Mouse (Mus musculus): ENCODE measurements around the gene Rex1bd.
A peak's percentile ranks its signal among the peaks of the same experiment; 100 is the strongest.
"Not testable (repeated sequence)": the region's sequence is repeated elsewhere in the genome, so short reads cannot be mapped to it uniquely, and the experiment has no call there.

The Rex1bd gene

DNA sequence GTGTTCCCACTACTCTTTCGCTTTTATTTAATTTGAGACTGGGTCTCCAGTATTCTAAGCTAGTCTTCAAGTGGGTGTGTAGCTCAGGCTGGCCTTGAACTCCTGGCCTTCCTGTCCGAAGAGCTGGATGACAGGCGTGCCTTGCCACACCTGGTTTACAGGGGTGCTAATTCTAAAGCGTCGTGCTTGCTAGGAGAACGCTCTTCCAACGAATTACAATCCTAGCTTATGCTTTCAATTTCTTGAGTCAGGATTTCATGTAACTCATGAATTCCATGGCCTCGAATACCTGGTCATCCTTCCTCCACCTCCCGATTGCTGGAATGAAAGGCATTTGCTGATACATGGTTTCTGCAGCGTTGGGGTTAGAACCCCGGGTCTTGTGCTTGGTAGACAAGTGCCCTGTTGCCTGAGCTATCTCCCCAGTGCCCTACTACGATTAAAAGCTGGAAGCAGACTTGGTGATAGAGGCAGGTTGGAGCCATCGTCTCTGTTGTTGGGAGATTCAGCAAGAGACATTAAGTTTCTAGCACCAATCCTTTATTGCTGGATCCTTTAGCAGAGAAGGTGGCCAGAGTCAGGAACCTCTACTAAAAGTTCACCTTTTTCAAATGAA is 21.7 kb upstream of the Rex1bd start:
- no peak for DNase-seq (ENCODE audit: low spot score)

GRCm38 (mm10) chr8:70527512-70528181 is 21.1 kb upstream of the Rex1bd start, which contains the start of the genes Fkbp8 and Kxd1:
Gene Fkbp8, plus strand, starts transcription at chr8:70527724.
Gene Kxd1, minus strand, starts transcription at chr8:70527956.
- peak; percentile 98 for DNase-seq (ENCODE audit: low spot score)

DNA sequence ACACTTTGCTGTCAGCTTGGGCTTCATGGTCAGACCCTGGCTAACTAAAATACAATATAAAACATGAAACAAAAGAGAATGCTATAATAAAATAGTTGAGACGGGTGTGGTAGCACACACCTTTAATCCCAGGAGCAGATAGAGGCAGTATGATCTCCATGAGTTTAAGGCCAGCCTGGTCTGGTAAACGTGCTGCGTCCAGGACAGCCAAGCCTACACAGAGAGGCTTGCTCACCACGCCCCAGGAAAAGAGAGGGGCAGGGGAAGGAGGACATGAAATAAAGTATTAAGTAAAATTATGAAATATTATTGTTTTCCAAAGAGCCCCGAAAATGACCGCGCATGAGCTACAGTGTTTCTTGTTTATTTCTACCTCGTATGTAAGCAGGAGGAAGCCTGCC is 20.6 kb upstream of the Rex1bd start:
- no peak for DNase-seq (ENCODE audit: low spot score)

- DNase-seq (ENCODE audit: low spot score): peak; percentile 96
Measured at GRCm38 (mm10) chr8:70522592-70523403, 16.2 kb upstream of the Rex1bd start.

GRCm38 (mm10) chr8:70519606-70520005 is 13.1 kb upstream of the Rex1bd start:
- DNase-seq (ENCODE audit: low spot score): no peak

DNA sequence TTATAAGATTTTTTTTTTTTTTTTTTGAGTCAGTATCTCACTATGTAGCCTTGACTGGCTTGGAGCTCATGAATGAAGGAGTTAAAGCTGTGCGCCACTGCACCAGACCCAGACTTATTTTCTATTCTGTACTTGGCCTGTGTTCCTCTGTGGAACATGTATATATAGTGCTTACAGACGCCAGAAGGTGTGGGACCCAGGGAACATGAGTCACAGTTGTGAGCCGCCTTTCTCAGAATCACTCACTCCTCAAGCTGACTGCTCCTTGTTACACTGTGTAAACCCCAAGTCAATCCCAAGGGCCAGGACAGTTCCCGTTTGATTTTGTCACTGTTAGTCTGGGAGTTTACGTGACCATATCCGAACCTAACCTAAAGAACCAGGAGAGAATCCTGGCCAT is 12.5 kb upstream of the Rex1bd start:
- DNase-seq (ENCODE audit: low spot score): no peak

GRCm38 (mm10) chr8:70517940-70518643 is 11.5 kb upstream of the Rex1bd start:
- no peak for DNase-seq (ENCODE audit: low spot score)

DNA sequence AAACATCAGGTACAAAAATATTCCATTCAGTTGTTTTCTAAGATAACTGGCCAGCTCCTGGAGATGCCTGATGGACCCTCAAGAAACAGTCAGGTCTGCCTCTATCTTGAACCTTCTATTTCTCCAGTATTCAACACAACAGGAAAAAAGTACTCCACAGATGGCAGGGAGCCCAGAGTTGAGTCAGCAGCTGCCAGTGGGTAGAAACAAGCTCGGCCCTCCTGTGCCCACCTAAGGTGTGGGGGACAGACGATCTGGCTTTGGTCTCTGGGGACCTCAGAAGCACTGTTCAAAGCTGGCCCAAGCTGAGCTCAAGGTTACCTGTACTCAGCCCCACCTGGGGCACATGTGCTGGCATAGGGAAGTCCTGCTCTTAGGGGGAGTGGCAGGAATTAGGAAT is 6.9 kb upstream of the Rex1bd start:
- no peak for DNase-seq (ENCODE audit: low spot score)

DNA sequence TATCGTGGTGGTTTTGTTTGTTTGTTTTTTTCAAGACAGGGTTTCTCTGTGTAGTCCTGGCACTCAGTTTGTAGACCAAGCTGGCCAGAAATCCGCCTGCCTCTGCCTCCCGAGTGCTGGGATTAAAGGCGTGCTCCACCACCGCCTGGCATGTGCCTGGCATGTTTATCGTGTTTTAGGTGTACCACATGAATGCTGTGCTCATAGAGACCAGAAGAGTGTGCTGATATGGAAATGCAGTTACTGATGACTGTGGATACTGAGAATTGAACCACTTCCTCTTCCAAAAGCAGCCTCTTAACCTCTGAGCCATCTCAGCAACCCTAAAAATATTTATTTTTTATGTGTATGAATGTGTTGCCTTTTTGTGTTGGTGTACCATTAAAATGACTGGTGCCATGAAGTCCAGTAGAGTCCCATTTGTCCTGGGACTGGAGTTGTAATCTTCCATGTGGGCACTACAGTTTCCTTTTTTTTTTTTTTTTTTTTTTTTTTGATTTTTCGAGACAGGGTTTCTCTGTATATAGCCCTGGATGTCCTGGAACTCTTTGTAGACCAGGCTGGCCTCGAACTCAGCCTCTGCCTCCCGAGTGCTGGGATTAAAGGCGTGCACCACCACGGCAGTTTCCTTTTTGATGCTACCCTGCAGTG is 5.8 kb upstream of the Rex1bd start:
- DNase-seq (ENCODE audit: low spot score): no peak

DNA sequence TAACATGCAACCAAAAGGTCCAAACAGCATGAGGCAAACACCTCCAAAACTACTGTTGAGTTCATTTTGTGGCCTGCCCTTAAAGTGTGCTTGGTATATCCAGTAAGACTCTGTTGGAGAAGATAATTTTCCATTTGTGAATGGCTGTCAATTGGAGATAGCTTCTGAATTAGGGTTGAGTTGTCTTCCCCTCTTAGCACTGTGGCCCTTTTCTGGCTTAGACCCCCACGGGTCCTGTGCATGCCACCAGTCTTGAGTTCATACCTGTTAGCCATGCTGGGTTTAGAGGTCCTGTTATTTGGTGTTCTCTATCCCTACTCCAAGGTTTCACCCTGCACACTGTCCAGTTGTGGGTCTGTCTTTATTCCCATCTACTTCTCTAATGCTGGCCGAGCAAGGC is 5.2 kb upstream of the Rex1bd start:
- DNase-seq (ENCODE audit: low spot score): no peak

- not testable (repeated sequence) for DNase-seq (ENCODE audit: low spot score)
Measured at GRCm38 (mm10) chr8:70511174-70511573, 4.6 kb upstream of the Rex1bd start.

GRCm38 (mm10) chr8:70510228-70510915 is 3.8 kb upstream of the Rex1bd start, which contains the start of gene Uba52:
Gene Uba52, minus strand, starts transcription at chr8:70510801.
- DNase-seq (ENCODE audit: low spot score): peak; percentile 97

GRCm38 (mm10) chr8:70509281-70509952 is 2.9 kb upstream of the Rex1bd start:
- DNase-seq (ENCODE audit: low spot score): no peak

DNA sequence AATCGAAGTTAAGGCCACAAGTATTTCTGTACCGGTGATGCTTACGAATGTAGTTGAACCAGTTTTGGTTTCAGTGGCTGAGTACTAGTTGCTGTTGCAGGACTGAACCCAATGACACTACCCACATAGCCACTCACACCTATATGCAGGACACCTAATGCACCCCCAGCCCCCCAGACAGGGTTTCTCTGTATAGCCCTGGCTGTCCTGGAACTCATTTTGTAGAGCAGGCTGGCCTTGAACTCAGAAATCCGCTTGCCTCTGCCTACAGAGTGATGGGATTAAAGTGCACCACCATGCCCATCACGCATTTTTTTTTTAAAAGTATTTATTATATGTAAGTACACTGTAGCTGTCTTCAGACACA is 458 bp upstream of the Rex1bd start:
- no peak for DNase-seq (ENCODE audit: low spot score)

DNA sequence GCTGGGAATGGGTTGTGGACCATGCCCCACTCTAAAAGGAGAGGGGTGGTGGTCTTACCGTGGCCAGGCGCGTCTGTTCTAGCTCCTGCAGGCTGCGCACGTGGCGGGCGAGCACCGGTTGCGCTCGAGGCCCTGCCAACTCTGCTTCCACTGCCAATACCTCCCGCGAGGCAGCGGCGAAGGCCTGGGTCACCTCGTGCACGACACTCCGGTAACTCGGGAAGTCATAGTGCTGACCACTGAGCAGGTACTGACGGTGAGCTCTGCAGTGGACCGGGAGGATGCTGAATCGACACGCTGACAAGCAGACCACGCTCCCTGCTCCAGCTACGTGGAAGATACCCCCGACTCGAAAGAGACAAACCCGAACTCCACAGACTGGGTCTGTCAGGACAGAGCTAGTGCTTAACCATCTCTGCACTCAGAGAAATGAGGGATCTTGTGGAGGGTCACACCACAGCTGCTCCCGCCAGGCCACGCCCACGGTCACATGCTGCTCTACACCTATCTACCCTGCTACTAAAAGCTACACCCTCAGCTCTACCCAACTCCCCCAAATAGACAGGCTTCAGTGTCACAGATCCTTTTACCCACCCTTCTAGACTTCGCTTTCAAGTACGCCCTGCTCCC is 739 bp downstream of the Rex1bd start:
- DNase-seq (ENCODE audit: low spot score): no peak

DNA sequence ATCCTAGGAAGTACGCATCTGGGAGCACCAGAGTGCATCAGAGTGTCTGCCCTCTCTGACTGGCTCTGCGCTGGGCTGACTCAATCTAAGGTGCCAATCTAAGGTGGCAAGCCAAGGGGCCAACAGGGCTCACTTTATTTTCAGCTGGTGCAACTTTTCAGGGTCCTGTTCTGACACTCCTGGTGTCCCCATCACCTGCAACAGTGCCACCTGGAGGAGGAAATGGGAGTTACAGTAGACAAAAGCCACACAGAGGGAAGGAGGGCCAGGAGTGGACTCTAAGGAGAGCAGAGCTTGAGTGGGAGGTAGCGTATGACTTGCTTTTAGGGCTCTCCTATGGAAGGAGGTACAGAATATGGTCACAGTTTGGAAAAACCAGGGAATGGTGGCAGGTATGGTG is 1.7 kb downstream of the Rex1bd start:
- DNase-seq (ENCODE audit: low spot score): peak; percentile 51

- DNase-seq (ENCODE audit: low spot score): peak; percentile 67
Measured at GRCm38 (mm10) chr8:70504291-70504716, 2.2 kb downstream of the Rex1bd start.

DNA sequence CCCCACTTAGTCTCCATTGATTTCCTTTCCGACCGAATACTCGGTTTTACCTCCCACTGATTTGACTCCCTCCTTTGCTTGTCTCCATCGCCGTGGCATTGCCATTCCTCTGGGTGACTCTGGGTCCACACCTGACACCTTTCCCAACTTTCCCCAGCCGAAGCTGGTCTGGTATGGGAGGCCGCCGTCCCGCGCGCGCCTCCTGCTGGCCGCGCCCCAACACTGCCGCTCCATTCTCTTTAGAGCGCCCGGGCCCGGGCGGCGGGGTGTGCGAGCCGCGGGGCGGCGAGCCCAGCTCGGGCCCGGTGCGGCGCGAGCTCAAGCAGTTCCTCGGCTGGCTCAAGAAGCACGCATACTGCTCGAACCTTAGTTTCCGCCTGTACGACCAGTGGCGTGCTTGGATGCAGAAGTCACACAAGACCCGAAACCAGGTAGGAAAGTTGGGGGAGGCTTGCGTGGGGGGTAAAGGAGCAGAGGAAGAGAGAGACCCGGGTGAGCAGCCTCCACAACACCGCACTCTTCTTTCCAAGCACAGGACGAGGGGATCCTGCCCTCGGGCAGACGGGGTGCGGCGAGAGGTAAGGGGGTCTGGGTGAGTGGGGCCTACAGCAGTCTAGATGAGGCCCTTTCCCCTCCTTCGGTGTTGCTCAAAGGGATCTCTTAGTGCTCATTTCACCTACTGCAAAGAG is 3.3 kb downstream of the Rex1bd start:
- DNase-seq (ENCODE audit: low spot score): peak; percentile 71

DNA sequence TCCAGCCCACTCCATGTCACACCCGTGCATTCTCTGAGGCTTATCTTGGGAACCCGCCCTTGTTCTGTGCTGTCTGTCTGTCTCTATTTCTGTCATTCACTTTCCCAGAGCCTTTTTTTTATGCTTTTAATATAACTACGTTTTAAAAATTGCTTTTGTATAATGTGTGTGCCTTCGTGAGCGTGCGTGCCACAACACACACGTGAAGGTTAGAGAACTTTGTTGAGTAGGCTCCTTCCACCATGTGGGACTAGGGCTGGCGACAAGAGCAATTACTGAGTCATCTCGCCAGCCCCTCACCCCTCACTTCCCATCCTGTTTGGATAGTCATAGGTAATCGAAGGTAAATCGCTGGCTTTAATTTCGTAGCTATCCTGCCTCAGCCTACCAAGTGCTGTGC is 4.0 kb downstream of the Rex1bd start:
- no peak for DNase-seq (ENCODE audit: low spot score)
